Mouse (Mus musculus) embryonic fibroblast, embryonic 13.5 days (primary cell): ENCODE results near the gene Tex44.

ENCODE experiments used
- CTCF ChIP-seq: IDR thresholded peaks from 2 replicates; pipeline ENCODE4 v1.5.1; 2011; ENCODE audit warnings: mild to moderate bottlenecking, control low read depth, low read length, moderate library complexity, borderline replicate concordance; ENCODE audit not compliant: insufficient read depth
- POLR2A ChIP-seq: IDR thresholded peaks from 2 replicates; pipeline ENCODE4 v1.6.1; 2011; ENCODE audit warnings: low read depth, mild to moderate bottlenecking, control low read depth, low read length, moderate library complexity

GRCm38 (mm10) chr1:86397621-86398020, 28.5 kb upstream of the Tex44 start:
- TF ChIP-seq CTCF (no peak), POLR2A (no peak)
